ENCODE assay signal across 25 mouse cellular contexts in the genomic region with DNA sequence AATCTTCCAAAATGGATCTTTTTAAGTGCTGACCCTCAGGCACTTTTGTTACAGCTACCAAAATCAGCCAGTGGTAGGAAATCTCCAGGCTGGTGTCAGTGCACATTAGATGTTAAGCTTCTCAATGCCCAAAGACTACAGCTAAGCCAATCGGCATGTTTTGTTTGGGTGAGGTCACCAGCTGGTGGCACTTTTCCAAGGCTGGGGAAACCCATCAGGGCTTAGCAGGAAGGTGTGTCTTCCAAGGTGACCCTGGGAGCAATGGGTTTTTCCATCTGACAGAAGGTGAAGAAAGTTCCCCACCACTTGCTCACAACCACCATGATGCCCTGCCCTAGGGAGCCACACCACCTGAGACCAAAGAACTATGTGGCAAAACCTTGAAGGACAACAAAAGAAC. TPM values are rescaled to one million over a fixed set of nuclear protein-coding genes. Genes with fewer than 3 reads are reported as not detected.
A peak's percentile ranks its signal among the peaks of the same experiment; 100 is the strongest.
DNase-seq lines count a peak whose midpoint lies in the region; ATAC-seq lines count a peak whose summit lies in the region.
"Had no signal": no experiment of that assay in that cellular context is flagged by ENCODE, and none has a peak within 500 bp of the region (broad histone marks: within the 10 kb centered on the region; RNA-seq: fewer than 3 reads in every experiment).

No protein-coding gene starts in this region.

- H3K4me3 ChIP-seq in kidney, embryonic 14.5 days (ENCODE audit: low read length), result no peak overlapping the region
- H3K4me3 ChIP-seq: embryonic facial prominence, embryonic 13.5 days; erythroblast, embryonic 14.5 days; forebrain, embryonic 13.5 days; gastrocnemius, adult 2 months; limb, embryonic 10.5 days; liver, embryonic 15.5 days; myocyte had no signal

- no peak overlapping the region for H3K9ac ChIP-seq in kidney, embryonic 14.5 days (ENCODE audit: low read depth, low read length)
- H3K9ac ChIP-seq: embryonic facial prominence, embryonic 13.5 days; forebrain, embryonic 13.5 days; hindbrain, embryonic 14.5 days; liver, embryonic 15.5 days had no signal

- no peaks in the 10 kb centered on the region for H3K27me3 ChIP-seq in kidney, embryonic 14.5 days (ENCODE audit: control insufficient read depth, insufficient read depth, low read length)
- H3K27me3 ChIP-seq: embryonic facial prominence, embryonic 13.5 days; forebrain, embryonic 13.5 days; liver, embryonic 15.5 days had no signal

- H3K4me1 ChIP-seq in kidney, embryonic 14.5 days (ENCODE audit: control insufficient read depth, insufficient read depth, low read length), result no peaks in the 10 kb centered on the region; the same call in 1 of the 2 replicates
- H3K4me1 ChIP-seq: forebrain, embryonic 13.5 days; liver, embryonic 15.5 days had no signal

- peak; percentile 64 for DNase-seq in kidney, adult 11 months
- DNase-seq in ES-CJ7 (ENCODE audit: low read depth, low spot score) (peak; percentile 41), ZHBTc4 (ENCODE audit: low read depth, low spot score) (peak; percentile 71)
- DNase-seq in kidney, postnatal 36 days, result peak; percentile 46 to 67
- no peak for DNase-seq in embryo, embryonic 10.5 days (ENCODE audit: low spot score)
- no peak for DNase-seq in right cerebral cortex, adult 2 months (ENCODE audit: low spot score in 2 of 2)
- DNase-seq in layer of hippocampus, adult 9-11 months, result no peak
- DNase-seq: cerebellum, adult 18-20 months; cerebellum, postnatal 14 days; embryo, embryonic 11 days; gastrocnemius, adult 2 months; heart, postnatal 4 days; liver; thymus, postnatal 14 days had no signal

- no peaks in the 10 kb centered on the region for H3K9me3 ChIP-seq in kidney, embryonic 14.5 days (ENCODE audit: control insufficient read depth, low read length)
- H3K9me3 ChIP-seq: embryonic facial prominence, embryonic 13.5 days; forebrain, embryonic 13.5 days; limb, embryonic 10.5 days; liver, embryonic 15.5 days had no signal

- 74% methylated on average over 1 of the region's 1 CpGs for WGBS in kidney, embryonic 14.5 days

- H3K4me2 ChIP-seq in kidney, embryonic 14.5 days (replicated peaks; ENCODE audit: low read depth, low read length), result no peak overlapping the region
- H3K4me2 ChIP-seq: embryonic facial prominence, embryonic 13.5 days; forebrain, embryonic 13.5 days; hindbrain, embryonic 14.5 days; liver, embryonic 15.5 days had no signal

- H3K36me3 ChIP-seq in kidney, embryonic 14.5 days (ENCODE audit: control insufficient read depth, insufficient read depth, low read length), result peaks cover 69% of the 10 kb centered on the region

- H3K27ac ChIP-seq in kidney, embryonic 14.5 days (ENCODE audit: low read depth, low read length), result no peak overlapping the region
- H3K27ac ChIP-seq: embryonic facial prominence, embryonic 13.5 days; forebrain, embryonic 13.5 days; gastrocnemius, adult 2 months; hindbrain, embryonic 14.5 days; limb, embryonic 10.5 days; liver, embryonic 15.5 days; macrophage had no signal

- ATAC-seq in kidney, embryonic 14.5 days (ENCODE audit: low FRiP score, low TSS enrichment), result no peak
- ATAC-seq: inflammation-experienced regulatory T-cells, adult 6 months; midbrain, embryonic 16.5 days had no signal

RNA-seq across cellular contexts. Expression of gene Hsph1, which starts 20.0 kb away (rescaled TPM):
- 35.4 and 68.4 TPM in 2 replicates for polyA plus RNA-seq in kidney, embryonic 14.5 days (2014; fragmentation: Nextera tagmentation; extraction: Ambion mirVana)

Comparison
In these comparisons a context has a peak if more than half of its experiments do, and no peak if none do; other contexts are left out.
1. DNase-seq: peak in kidney, adult 11 months (single experiment), ES-CJ7 (single experiment), ZHBTc4 (single experiment) and kidney, postnatal 36 days (2 of 2); none in embryo, embryonic 10.5 days (single experiment), right cerebral cortex, adult 2 months (0 of 2) and layer of hippocampus, adult 9-11 months (single experiment).